Mouse (Mus musculus): Measurements from ENCODE around the gene Tbce. TPM values are rescaled to one million over a fixed set of nuclear protein-coding genes. Genes with fewer than 3 reads are reported as not detected.

Gene Tbce
- total and polyA plus RNA-seq, 3 experiments = 2.6 to 88.8 (median 56.1) TPM

GRCm38 (mm10) chr13:14014001-14014400 lies 25.4 kb downstream of the Tbce start:
- no peaks in the 10 kb centered on the region for H3K9me3 ChIP-seq (replicated peaks)
- H3K4me1 ChIP-seq (ENCODE audit: insufficient read depth, low read depth, low read length) = peaks cover 8% of the 10 kb centered on the region; the same call in 1 of the 2 replicates
- no peak for TF ChIP-seq CTCF (IDR thresholded peaks at IDR 0.05; ENCODE audit: low read depth, low read length)
- TF ChIP-seq POLR2AphosphoS5 (IDR thresholded peaks at IDR 0.05; ENCODE audit: insufficient replicate concordance, low read depth, low read length) = no peak
- no peak for TF ChIP-seq GATA1 (IDR thresholded peaks at IDR 0.05; ENCODE audit: borderline replicate concordance, low read length)
- TF ChIP-seq TAL1 (conservative IDR thresholded peaks at IDR 0.05; ENCODE audit: low read depth, low read length) = no peak
- TF ChIP-seq GATA2 (IDR thresholded peaks at IDR 0.05; ENCODE audit: borderline replicate concordance, low read depth, low read length) = no peak
- DNase-seq (ENCODE audit: low spot score) = no peak
- H3K4me3 ChIP-seq (ENCODE audit: low read depth, low read length) = no peak overlapping the region
- no peaks in the 10 kb centered on the region for H3K27me3 ChIP-seq (ENCODE audit: insufficient read depth, low read length)
- ATAC-seq (ENCODE audit: extremely low read depth, insufficient number of reproducible peaks, low FRiP score, poor library complexity, severe bottlenecking) = no peak
- H3K36me3 ChIP-seq (replicated peaks) = peaks cover 95% of the 10 kb centered on the region

GRCm38 (mm10) chr13:14011454-14011995 lies 27.9 kb downstream of the Tbce start:
- DNase-seq (ENCODE audit: low spot score) = no peak

DNA sequence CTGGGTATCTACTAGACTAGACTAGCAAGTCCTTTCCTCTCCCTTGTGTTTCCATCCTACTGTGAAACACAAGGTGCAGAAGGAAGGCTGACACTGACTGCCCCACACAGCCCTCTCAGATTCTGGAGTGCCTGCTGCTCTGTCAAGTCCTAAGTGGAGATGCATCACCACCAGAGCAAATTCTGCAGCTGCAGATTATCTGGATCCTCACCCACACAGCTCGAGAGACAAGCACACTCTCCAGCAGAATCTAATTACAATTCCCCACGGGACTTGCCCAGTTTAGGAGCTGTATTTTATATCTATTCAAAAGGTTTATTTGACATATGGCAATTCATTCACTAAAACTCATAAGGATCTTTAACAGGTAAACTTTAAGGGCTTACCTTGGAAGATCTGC lies 33.4 kb downstream of the Tbce start:
- H3K9me3 ChIP-seq (replicated peaks) = no peaks in the 10 kb centered on the region
- no peak for DNase-seq (ENCODE audit: low spot score)
- ATAC-seq (ENCODE audit: extremely low read depth, insufficient number of reproducible peaks, low FRiP score, poor library complexity, severe bottlenecking) = no peak
- no peaks in the 10 kb centered on the region for H3K27me3 ChIP-seq (ENCODE audit: insufficient read depth, low read length)
- no peak overlapping the region for H3K4me3 ChIP-seq (ENCODE audit: low read depth, low read length)
- TF ChIP-seq GATA2 (IDR thresholded peaks at IDR 0.05; ENCODE audit: borderline replicate concordance, low read depth, low read length) (no peak), TAL1 (conservative IDR thresholded peaks at IDR 0.05; ENCODE audit: low read depth, low read length) (no peak)
- peaks cover 93% of the 10 kb centered on the region for H3K36me3 ChIP-seq (replicated peaks)
- peaks cover 6% of the 10 kb centered on the region; the same call in 1 of the 2 replicates for H3K4me1 ChIP-seq (ENCODE audit: insufficient read depth, low read depth, low read length)

More at GRCm38 (mm10) chr13:14011454-14011995, 27.9 kb downstream of the Tbce start:
- H3K4me3 ChIP-seq (ENCODE audit: low read depth, low read length) = no peak overlapping the region
- H3K27me3 ChIP-seq (ENCODE audit: insufficient read depth, low read length) = no peaks in the 10 kb centered on the region
- H3K9me3 ChIP-seq (replicated peaks) = no peaks in the 10 kb centered on the region
- TF ChIP-seq TAL1 (conservative IDR thresholded peaks at IDR 0.05; ENCODE audit: low read depth, low read length) = no peak
- no peak for TF ChIP-seq POLR2AphosphoS5 (IDR thresholded peaks at IDR 0.05; ENCODE audit: insufficient replicate concordance, low read depth, low read length)
- TF ChIP-seq GATA2 (IDR thresholded peaks at IDR 0.05; ENCODE audit: borderline replicate concordance, low read depth, low read length) = no peak
- TF ChIP-seq CTCF (IDR thresholded peaks at IDR 0.05; ENCODE audit: low read depth, low read length) = no peak
- no peak for TF ChIP-seq GATA1 (IDR thresholded peaks at IDR 0.05; ENCODE audit: borderline replicate concordance, low read length)
- peaks cover 9% of the 10 kb centered on the region; the same call in 1 of the 2 replicates for H3K4me1 ChIP-seq (ENCODE audit: insufficient read depth, low read depth, low read length)
- no peak; the same call in 1 of the 2 replicates for ATAC-seq (ENCODE audit: extremely low read depth, insufficient number of reproducible peaks, low FRiP score, poor library complexity, severe bottlenecking)
- H3K36me3 ChIP-seq (replicated peaks) = peaks cover 93% of the 10 kb centered on the region

DNA sequence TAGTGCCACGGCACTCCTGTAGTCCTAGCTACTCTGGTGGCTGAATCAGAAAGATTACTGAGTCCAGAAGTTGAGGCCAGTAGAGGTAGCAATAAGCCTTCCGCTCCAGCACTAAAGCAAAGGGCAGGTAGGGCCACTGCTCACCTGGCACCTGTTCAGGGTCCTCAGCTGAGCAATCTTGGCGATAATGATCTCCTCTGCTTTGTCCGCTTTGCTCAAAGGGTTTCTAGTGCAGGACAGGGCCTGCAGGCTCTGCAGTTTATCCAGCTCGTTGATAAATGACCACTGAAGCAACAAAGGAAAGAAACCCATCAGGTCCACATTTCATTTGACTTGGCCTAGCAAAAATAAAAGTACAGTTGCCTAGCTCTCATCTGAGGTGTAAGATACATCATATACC lies 34.4 kb downstream of the Tbce start:
- peaks cover 95% of the 10 kb centered on the region for H3K36me3 ChIP-seq (replicated peaks)
- H3K27me3 ChIP-seq (ENCODE audit: insufficient read depth, low read length) = no peaks in the 10 kb centered on the region

DNA sequence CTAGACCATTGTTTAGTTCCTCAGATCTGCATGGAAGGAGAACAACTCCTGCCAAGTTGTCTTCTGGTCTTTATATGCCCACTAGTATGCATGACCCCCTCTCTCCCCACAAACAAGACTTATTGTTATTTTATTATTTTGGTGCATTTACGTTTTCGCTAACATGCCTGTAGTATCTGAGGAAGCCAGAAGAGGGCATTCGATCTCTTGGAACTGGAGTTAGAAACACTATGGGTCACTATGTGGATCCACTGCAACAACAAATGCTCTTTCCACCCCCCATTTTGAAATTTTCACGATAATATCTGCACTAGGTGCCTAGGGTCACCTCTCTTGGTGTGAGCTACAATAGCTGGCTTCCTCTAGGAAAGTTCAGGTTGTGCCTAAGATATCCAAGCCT lies 35.4 kb downstream of the Tbce start:
- no peak overlapping the region for H3K4me3 ChIP-seq (ENCODE audit: low read depth, low read length)
- no peaks in the 10 kb centered on the region for H3K27me3 ChIP-seq (ENCODE audit: insufficient read depth, low read length)
- TF ChIP-seq TAL1 (conservative IDR thresholded peaks at IDR 0.05; ENCODE audit: low read depth, low read length) (no peak), CTCF (IDR thresholded peaks at IDR 0.05; ENCODE audit: low read depth, low read length) (no peak), GATA1 (IDR thresholded peaks at IDR 0.05; ENCODE audit: borderline replicate concordance, low read length) (no peak), POLR2AphosphoS5 (IDR thresholded peaks at IDR 0.05; ENCODE audit: insufficient replicate concordance, low read depth, low read length) (no peak)
- H3K4me1 ChIP-seq (ENCODE audit: insufficient read depth, low read depth, low read length) = peaks cover 7% of the 10 kb centered on the region; the same call in 1 of the 2 replicates
- H3K9me3 ChIP-seq (replicated peaks) = no peaks in the 10 kb centered on the region
- H3K36me3 ChIP-seq (replicated peaks) = peaks cover 95% of the 10 kb centered on the region
- DNase-seq (ENCODE audit: low spot score) (no peak), ATAC-seq (ENCODE audit: extremely low read depth, insufficient number of reproducible peaks, low FRiP score, poor library complexity, severe bottlenecking) (peak; percentile 8; the same call in 1 of the 2 replicates)

More for the DNA sequence above, 34.4 kb downstream of the Tbce start:
- TF ChIP-seq GATA1 (IDR thresholded peaks at IDR 0.05; ENCODE audit: borderline replicate concordance, low read length) (no peak), POLR2AphosphoS5 (IDR thresholded peaks at IDR 0.05; ENCODE audit: insufficient replicate concordance, low read depth, low read length) (no peak), CTCF (IDR thresholded peaks at IDR 0.05; ENCODE audit: low read depth, low read length) (no peak), GATA2 (IDR thresholded peaks at IDR 0.05; ENCODE audit: borderline replicate concordance, low read depth, low read length) (no peak), TAL1 (conservative IDR thresholded peaks at IDR 0.05; ENCODE audit: low read depth, low read length) (no peak)
- peaks cover 6% of the 10 kb centered on the region; the same call in 1 of the 2 replicates for H3K4me1 ChIP-seq (ENCODE audit: insufficient read depth, low read depth, low read length)
- no peak overlapping the region for H3K4me3 ChIP-seq (ENCODE audit: low read depth, low read length)
- DNase-seq (ENCODE audit: low spot score) = no peak
- ATAC-seq (ENCODE audit: extremely low read depth, insufficient number of reproducible peaks, low FRiP score, poor library complexity, severe bottlenecking) = no peak
- H3K9me3 ChIP-seq (replicated peaks) = no peaks in the 10 kb centered on the region

GRCm38 (mm10) chr13:14002706-14003105 lies 36.7 kb downstream of the Tbce start:
- TF ChIP-seq GATA2 (IDR thresholded peaks at IDR 0.05; ENCODE audit: borderline replicate concordance, low read depth, low read length) = no peak
- TF ChIP-seq TAL1 (conservative IDR thresholded peaks at IDR 0.05; ENCODE audit: low read depth, low read length) = no peak
- no peak for TF ChIP-seq POLR2AphosphoS5 (IDR thresholded peaks at IDR 0.05; ENCODE audit: insufficient replicate concordance, low read depth, low read length)
- TF ChIP-seq CTCF (IDR thresholded peaks at IDR 0.05; ENCODE audit: low read depth, low read length) = no peak
- TF ChIP-seq GATA1 (IDR thresholded peaks at IDR 0.05; ENCODE audit: borderline replicate concordance, low read length) = no peak
- ATAC-seq (ENCODE audit: extremely low read depth, insufficient number of reproducible peaks, low FRiP score, poor library complexity, severe bottlenecking) = no peak
- Histone ChIP-seq H3K4me1 (ENCODE audit: insufficient read depth, low read depth, low read length) (peaks cover 5% of the 10 kb centered on the region; the same call in 1 of the 2 replicates), H3K36me3 (replicated peaks) (peaks cover 97% of the 10 kb centered on the region), H3K9me3 (replicated peaks) (no peaks in the 10 kb centered on the region), H3K4me3 (ENCODE audit: low read depth, low read length) (no peak overlapping the region), H3K27me3 (ENCODE audit: insufficient read depth, low read length) (no peaks in the 10 kb centered on the region)
- DNase-seq (ENCODE audit: low spot score) = no peak

Data from G1E (cell line).